Mouse (Mus musculus): ENCODE data around the gene Lrrc19. TPM values are rescaled to one million over a fixed set of nuclear protein-coding genes. Genes with fewer than 3 reads are reported as not detected.
"Not testable (repeated sequence)": the region's sequence is repeated elsewhere in the genome, so short reads cannot be mapped to it uniquely, and the experiment has no call there.

Gene Lrrc19
- total RNA-seq (2021), result 1 to 10 TPM in 1 of 2 experiments, not detected in 1; 2.7 TPM
- long read RNA-seq, experiment 1, partial matches to known transcripts, result 0 of 1 reads
- long read RNA-seq, experiment 1, other reads (novel, unspliced or antisense), result 0 of 1 reads
- long read RNA-seq, experiment 2, partial matches to known transcripts, result 0 of 3 reads
- long read RNA-seq, experiment 2, other reads (novel, unspliced or antisense), result 0 of 3 reads

DNA sequence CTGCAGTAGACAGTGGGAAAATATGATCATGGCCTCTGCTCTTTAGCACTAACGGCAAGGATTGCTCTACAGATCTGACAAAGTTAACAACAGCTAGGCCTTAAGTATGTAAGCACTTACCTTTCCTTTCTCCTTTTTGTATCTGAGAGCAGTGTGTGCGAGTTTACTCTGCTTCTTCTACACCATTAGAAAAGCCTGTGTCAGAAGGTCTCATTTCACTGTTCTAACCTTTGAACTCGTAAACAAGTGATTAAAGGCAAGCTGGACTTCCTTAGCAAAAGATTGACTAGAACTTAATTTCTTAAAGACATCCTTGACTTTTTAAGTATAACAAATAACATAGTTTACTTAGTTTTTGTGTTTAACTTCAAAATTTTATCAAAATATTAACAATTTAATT lies at the start of gene Lrrc19:
Gene Lrrc19 (minus strand): TSS at position 225 of the 400 bp plus-strand sequence.
- no peak for DNase-seq (ENCODE audit: low spot score in 2 of 2)

DNA sequence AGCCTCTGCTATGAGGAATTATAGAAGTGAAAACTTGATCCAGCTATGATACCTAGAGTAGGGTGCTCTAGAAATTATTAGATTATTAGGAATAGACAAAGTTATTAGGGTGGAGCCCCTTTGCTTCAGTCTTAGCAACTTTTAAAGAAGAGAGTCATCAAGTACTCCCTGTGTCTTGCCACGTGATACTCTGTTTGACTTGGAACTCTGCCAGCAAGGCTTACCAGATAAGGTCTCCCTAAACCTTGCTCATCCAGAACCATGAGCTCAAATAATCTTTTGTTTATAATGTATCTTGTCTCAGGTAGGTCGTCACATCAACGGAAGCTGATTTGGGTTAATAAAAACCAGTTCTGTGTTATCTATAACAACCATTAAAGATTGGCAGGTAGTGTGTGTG lies 46.4 kb upstream of the Lrrc19 start:
- DNase-seq (ENCODE audit: low spot score in 2 of 2), result no peak

DNA sequence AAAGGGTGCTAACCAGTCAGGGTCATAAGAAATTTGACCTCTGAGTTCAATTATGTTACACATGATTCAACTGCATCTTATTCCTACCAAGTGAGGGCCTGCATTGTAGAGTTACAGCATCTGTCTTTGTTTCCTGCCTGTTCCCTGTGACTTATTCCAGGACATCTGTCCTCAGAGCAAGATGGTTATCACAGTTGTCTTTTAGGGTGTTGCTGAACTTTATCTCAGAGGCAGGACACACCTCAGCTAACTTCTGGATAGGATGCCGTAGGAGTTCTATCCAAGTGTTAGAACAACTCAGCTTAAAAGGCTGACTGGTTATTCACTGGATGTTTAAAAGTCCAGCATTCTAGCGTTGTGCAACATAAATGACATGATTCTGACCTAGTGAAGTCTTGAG lies 42.2 kb upstream of the Lrrc19 start:
- DNase-seq (ENCODE audit: low spot score in 2 of 2), result no peak

DNA sequence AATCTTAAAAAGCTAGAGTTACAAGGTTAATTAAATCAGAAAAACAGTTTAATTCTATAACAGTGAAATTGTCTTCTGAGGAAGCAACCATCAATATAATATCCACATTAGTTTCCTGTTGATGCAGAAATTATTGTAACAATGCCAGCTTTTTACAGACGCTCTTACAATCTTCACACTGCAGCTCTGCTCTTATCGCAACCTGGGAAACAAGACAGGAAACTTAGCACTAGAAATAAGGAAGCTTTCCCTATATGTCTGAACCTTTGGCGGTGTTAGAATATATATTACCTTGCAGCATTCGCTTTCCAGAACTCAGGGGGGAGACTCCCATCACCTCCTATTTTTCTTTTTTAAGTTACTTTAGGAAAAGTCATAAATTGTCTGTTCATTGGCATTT lies 41.1 kb upstream of the Lrrc19 start:
- no peak for DNase-seq (ENCODE audit: low spot score in 2 of 2)

DNA sequence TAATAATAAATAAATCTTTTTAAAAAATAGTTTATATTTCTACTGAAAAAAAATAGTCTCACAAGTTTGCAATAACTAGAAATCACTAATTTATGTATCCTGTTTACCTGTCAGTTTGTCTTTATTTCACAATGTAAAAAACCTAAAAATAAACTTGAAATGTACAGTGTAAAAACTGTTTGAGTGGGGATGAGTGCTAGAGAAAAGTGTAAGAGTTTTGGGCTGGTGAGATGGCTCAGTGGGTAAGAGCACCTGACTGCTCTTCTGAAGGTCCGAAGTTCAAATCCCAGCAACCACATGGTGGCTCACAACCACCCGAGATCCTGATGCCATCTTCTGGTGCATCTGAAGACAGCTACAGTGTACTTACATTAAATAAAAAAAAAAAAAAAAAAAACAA lies 39.9 kb upstream of the Lrrc19 start:
- DNase-seq (ENCODE audit: low spot score in 2 of 2), result not testable (repeated sequence)

DNA sequence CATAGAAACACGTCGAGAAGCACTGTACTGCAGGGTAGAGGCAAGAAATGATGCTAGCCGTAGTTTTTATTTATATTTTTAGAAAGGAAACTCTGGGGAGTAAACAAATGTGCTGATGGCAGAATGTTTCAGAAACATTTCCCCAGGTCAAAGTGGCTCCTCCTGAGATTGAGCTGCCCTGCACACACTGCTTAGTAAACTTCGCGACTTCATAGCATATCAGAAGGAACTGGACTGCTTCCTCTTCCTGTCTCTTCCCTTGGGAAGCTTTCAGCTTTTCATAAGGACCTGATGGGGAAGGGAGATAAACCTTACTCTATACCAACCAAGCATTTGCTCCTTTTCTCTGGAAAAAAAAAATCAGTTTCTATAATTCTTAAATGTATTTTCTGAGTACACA lies 33.4 kb upstream of the Lrrc19 start:
- DNase-seq (ENCODE audit: low spot score in 2 of 2), result no peak

DNA sequence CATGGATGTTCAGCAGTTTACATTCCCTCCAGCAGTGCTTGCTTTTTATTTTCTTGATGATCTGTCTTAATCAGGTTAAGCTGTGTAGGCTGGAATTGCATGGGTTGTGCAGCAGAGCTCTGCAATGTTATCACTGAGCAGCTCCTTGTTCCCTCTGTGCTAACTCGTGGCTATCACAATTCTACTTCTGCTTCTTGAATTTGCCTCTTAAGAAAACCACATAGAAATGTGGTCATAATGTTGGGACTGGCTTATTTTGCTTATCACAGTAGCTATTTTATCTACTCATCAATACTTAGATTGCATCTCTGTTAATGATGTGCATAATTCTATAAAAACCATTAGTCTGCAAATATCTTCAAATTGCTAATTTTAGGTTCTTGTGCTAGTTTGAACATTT lies 32.1 kb upstream of the Lrrc19 start:
- DNase-seq (ENCODE audit: low spot score in 2 of 2), result no peak

DNA sequence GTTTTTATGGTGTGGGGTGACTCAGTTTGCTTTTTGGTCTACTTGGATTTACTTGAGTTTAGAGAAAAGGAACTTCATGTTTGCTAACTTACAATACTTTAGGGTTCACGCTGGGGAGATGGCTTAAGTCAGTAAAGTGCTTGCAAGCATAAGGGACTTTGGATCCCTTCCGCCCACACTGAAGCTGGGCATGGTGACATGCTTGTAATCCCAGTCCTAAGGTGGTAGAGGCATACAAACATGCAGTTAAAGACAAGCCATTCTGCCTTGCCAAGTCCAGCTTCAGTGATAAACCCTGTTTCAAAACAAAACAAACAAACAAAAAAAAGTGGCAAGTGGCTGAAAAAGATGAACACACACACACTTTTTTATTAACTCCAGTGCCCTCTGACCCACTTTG lies 31.2 kb upstream of the Lrrc19 start:
- no peak for DNase-seq (ENCODE audit: low spot score in 2 of 2)

DNA sequence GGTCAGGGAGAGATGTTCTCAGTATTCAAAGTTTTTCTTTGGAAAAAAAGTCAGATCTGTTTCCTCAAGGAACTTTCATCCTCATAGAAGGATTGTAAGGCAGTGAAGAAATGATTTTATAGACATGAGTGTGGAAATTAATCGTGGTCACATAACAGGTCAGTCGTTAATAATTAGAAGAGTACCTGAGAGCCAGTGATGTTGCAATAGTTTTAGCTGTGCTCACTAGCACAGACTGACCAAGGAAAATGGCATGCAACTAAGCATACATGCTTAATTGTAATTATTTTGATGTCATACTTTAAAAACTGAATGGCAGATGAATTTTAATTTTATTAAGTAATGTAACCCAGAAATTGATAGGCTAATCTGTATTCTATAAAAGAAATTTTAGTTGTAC lies 30.7 kb upstream of the Lrrc19 start:
- DNase-seq (ENCODE audit: low spot score in 2 of 2), result no peak

DNA sequence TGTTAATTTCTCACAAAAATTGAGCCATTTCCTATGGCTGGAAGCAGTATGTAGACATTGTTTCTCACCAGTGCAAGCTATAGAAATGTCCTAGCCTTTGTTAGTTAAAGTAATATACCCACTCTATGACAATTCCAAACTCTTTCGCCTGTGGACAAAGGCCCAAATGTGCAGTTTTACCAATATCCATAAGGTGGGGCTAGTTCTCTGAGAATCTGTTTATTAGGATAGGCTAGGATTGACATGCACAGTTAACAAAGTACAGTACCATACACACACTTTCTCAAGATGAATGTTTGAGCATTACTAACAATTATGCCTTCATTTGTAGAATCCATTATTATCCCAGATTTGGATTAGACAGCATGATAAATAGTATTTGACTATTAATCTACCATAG lies 19.8 kb upstream of the Lrrc19 start:
- no peak for DNase-seq (ENCODE audit: low spot score in 2 of 2)

DNA sequence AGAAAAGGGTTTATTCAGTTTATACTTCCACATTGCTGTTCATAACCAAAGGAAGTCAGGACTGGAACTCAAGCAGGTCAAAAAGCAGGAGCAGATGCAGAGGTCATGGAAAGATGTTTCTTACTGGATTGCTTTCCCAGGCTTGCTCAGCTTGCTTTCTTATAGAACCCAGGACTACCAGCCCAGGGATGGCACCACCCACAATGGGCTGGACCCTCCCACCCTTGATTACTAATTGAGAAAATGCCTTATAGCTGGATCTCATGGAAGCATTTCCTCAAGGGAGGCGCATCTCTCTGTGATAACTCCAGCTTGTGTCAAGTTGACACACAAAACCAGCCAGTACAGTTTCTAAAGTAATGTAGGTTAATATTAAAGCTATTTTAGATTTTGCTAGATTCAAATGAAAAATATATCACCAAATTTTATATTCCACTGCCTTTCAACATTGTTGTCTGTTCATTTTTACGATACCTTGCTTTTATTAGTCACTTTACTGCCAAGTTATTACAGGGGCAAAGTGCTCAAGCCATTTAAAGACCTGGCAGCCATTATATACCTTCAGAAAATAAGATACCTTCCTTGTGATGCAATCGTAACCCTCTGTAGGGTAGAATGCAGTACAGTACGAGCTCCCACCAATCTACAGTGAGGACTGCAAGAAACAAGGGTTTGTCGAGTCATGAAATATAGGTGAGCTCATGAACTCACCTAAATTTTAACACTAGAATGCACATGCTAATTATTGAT lies 657 bp upstream of the Lrrc19 start:
- not testable (repeated sequence) for DNase-seq (ENCODE audit: low spot score in 2 of 2)

DNA sequence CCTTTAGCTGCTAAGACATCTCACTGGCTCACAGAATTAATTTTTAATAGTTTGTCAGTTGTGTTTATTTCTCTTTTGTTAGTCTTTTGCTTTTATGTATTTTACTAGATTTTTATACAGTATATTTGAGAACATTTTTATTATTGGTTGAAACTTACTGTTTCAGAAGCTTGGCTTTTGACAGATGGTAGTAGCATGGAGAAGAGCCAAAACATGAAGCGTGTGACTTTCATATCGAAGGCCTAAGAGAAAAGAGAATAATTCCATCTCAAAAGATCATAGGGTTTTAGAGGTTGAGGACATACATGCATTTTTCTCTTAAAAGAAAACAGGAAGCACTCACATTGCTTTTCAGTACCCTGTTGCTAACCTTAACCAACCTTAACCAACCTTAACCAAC lies 6.8 kb downstream of the Lrrc19 start:
- no peak for DNase-seq (ENCODE audit: low spot score in 2 of 2)

DNA sequence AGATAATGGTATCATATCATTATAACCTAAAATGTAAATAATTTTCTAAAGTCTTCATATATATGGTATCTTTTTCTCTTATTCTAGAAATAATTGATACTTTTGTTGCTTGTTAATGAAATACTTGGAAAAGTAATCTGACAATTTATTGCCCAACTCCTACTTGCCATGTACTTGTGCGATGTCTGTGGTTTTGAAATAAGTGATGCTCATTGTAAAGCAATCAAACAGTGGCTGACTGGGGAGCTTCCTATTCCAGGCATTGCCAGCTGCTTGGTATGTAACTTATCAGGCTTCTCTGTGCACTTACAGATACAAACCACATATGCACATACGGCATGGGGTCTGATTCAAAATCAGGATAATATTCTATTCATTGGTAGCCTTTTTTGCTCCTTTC lies 29.9 kb downstream of the Lrrc19 start:
- DNase-seq (ENCODE audit: low spot score in 2 of 2), result no peak

DNA sequence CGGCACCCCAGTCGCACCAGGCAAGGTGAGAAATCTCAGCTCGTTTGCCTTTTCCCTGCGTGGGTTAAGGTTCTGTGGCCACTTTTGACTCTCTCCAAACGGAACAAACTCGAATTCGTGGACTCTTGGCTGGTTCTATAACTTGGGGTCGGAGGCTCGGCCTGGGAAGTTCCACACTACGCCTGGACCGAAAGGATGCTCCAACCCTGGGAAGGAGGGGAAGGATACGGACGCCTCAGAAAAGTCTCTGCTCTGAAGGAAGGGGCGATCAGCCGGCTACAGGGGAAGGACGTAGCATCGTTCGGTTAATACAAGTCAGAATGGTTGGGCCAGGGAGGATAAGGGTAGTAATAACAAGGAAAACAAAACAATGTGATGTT lies 35.3 kb downstream of the Lrrc19 start:
- DNase-seq (ENCODE audit: low spot score in 2 of 2), result no peak

DNA sequence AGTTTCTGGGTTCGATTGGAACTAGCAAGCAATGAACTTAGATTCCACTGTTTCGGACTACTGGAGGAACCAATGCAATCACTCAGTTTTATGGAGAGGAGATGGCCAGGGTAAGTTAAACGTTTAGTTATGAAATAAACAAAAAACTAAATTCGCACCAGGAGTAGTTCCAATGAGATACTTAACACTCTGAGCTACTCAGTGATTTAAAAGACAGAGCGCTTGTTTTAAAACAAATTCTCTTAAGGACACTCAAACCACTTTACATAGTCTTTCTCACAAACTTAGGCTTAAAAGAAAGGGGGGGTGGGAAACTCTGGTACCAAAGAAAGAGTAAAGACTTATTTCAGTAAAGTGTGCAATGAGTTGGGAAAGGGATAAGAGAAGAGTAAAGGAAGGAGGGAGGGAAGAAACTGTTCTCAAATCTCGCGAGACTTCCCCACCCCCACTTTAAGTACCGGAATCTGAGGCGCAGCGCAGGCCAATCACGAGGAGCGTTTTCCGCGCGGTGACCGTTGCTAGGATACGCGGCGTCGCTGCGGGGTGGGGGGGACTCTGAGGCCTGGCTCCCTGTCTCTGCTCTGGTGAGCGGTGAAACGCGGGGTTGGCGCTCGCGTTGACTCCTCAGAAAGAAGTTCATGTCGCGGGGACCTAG lies 35.8 kb downstream of the Lrrc19 start, which contains the start of gene Ift74:
Gene Ift74 (plus strand): TSS at position 520 of the 655 bp plus-strand sequence.
- peak; percentile 76 to 89 for DNase-seq (ENCODE audit: low spot score in 2 of 2)

DNA sequence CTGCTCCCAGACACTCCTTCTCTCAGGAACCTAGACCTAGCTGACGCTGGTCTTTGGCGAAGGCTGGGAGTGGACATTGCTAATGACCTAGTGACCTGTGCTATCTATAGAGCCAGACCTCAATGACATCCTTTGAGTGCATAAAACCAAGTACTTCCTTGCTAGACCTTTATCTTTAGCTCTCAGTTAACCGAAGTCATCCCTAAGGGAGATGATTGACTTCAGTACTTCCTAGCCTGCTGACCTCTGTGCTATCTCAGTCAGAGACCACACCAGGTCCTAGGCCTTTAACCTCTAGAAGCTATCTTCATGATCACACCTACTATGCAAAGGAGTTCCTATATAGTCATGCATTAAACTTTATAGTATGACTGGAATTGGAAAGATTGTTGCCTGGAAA lies 39.6 kb downstream of the Lrrc19 start:
- no peak for DNase-seq (ENCODE audit: low spot score in 2 of 2)

DNA sequence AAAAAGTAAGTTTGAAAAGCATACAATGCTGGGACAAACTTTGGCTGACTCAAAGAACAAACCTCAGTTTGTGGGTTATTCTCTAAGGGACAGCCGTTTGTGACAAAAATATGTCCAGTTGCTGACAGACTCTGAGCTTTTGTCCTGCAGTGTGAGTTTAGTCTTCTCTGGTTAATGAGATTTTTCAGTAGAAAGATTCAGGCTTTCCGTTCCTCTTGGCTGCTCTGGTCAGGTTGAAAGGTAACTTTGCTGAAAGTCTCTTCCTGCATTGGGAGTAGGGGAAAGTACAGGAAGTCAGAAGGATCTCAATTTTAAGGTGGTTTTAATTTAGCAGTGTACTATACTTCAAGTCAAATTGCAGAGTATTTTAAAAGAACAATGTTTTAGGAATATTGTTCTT lies 44.4 kb downstream of the Lrrc19 start:
- DNase-seq (ENCODE audit: low spot score in 2 of 2), result no peak

DNA sequence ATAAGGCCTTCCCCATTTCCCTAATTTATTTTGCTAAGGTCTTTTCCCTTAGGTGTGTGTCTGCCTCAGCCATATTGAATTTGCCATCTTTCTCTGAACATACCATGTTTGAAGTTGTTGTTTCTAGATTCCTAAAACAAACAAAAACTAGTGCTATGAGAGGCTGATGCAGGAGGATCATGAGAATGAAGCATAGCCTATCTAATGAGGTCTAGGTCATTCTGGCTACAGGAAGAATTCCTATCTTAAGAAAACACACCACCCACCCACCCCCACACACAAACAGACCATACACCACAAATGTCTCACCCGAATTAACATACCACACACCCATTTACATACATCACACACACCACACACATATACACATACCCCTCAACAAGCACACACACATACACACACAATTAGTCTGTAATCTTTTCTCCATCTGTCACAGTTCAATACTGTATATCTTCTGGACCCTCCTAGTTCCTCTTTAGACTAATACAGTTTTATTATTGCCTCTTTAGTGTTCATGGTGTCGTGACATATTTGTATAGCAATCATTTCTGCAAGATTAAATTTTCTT lies 45.4 kb downstream of the Lrrc19 start:
- no peak for DNase-seq (ENCODE audit: low spot score in 2 of 2)

DNA sequence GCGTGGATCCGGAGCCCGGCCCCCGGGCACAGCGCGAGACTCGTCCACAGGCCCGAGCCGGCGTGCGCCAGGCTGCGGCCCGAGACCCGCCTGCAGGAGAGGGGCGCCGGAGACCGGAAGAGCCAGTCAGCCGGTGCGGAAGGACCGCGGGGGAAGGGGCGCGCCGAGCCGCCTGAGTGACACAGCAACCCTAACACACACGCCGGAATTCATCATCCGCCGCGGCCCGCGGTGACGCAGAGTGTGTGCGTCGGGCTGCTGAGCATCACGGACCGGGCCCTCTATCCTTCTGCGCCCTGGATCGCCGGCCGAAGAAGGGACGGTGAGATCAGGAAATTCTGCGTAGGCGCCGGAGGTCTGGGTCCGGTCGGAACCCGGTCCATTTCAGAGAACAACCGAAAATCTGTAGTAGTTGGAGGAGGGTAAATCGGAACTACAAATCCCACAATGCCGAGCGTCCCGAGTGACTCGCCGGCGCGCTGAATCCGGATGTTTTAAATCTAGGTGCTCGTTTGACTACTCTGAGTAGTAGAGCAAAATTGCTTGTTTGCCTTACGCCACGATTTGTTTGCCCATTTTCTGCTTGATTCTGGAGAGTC lies 46.8 kb downstream of the Lrrc19 start, which contains the start of gene Plaa:
Gene Plaa (minus strand): TSS at position 214 of the 599 bp plus-strand sequence.
- peak; percentile 72 to 80 for DNase-seq (ENCODE audit: low spot score in 2 of 2)

DNA sequence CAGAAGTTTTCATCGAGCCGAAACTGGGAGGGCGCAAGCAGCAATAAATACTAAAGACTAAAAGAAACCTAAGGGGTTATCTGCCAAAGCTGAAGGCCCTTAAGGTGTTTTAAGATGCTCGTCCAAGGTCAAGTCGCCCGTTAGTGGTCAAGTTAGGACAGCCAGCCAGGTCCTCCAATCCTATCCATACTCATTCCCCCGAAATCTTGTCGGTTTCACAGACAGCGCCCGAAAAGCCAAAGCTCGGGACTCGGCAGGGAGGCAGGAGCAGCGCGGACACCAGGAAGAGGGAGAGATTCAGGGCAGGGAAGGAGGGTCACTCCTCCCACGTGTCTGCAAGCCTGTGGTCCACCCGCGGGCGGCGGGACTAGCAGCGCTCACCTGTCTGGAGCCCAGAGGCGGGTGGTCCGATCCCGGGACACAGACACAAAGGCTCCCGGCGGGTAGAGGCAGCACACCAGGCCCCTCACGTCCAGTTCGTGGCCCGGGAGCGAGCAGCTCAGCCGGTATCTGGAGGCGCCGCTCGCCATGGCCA lies 47.4 kb downstream of the Lrrc19 start:
- no peak for DNase-seq (ENCODE audit: low spot score in 2 of 2)

DNA sequence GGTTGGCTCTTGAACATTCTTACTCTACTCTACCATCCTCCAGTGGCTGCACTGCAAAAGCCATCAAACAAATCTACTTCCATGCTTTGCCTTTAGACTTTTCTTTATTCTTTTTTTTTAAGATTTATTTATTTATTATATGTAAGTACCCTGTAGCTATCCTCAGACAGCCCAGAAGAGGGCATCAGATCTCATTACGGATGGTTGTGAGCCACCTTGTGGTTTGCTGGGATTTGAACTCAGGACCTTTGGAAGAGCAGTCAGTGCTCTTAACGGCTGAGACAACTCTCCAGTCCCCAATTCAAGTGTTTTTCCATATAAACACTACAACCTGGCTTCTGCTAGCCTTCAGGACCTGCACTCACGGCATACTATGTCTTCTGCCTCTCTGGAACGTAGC lies 48.5 kb downstream of the Lrrc19 start:
- DNase-seq (ENCODE audit: low spot score in 2 of 2), result no peak
